Mouse (Mus musculus): Measurements from ENCODE around the gene Cfl2.
"Not testable (repeated sequence)": the region's sequence is repeated elsewhere in the genome, so short reads cannot be mapped to it uniquely, and the experiment has no call there.

The Cfl2 gene

DNA sequence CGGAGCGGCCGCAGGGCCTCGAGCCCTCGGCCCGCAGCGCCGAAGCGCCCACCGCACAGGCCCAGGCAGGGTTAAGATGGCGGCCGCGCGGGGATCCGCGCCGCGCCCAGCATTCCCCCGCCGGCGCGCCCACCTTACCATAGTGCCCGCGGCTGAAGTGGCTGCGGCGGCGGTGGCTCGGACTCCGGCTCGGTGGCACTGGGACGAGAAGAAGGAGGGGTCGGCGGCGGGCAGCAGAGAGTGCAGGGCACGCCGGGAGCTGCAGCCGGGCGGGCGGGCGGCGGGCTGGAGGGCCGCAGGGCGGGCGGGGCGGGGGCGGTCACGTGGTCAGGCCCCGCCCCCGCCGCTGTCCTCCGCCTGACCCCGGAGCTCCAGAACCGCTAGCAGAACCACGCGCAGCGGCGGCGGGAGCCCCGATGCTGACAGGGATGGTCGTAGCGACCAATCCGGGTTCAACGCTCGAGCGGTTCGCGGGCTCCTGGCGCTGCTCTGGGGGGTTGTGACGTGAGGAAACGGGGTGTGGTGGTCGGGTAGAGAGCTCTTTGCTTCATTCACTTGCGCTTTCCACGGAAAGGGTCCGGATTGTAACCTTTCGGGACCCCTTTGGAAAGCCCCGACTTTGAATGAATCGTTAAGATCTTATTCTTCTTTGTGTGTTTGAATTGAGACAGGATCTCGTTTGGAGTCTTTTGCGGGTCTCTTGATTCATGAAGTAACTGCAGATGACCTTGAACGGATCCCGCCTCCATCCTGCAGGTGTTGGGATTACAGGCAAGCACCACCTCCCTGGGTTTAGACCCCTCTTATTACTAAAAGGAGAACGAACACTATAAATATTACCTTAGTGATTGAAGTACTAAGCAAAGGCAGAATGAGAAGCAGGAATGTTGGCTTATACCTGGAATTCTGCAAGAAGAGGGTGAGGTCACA, at the start of gene Cfl2:
Gene Cfl2, minus strand, starts transcription at position 272 of the 930 bp plus-strand sequence.
- peak; percentile 86 to 94 for DNase-seq (ENCODE audit: inconsistent age in 2 of 2, low spot score in 1 of 2)

GRCm38 (mm10) chr12:54910387-54910786, 47.7 kb upstream of the Cfl2 start:
- DNase-seq (ENCODE audit: inconsistent age in 2 of 2, low spot score in 1 of 2), result no peak

DNA sequence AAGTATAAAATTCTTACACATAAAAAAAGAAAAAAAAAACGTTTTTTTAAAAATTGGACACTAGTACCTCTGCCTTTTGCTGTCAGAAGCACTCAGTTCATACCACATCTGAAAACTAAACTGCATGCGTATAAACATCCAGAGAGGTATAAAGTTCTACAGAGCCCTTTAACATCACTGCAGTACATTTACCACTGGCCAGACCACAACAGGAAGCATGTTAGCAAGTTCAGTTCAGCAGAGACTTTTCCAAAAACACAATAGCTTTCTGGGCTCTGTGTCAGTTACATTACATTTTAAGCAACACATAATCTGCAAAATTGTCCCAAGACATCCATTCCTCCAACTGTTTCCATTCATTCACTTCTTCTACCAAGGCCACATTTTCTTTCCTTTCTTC, 29.9 kb upstream of the Cfl2 start:
- not testable (repeated sequence) for DNase-seq (ENCODE audit: inconsistent age in 2 of 2, low spot score in 1 of 2)

GRCm38 (mm10) chr12:54890426-54890825, 27.7 kb upstream of the Cfl2 start:
- no peak for DNase-seq (ENCODE audit: inconsistent age in 2 of 2, low spot score in 1 of 2)

DNA sequence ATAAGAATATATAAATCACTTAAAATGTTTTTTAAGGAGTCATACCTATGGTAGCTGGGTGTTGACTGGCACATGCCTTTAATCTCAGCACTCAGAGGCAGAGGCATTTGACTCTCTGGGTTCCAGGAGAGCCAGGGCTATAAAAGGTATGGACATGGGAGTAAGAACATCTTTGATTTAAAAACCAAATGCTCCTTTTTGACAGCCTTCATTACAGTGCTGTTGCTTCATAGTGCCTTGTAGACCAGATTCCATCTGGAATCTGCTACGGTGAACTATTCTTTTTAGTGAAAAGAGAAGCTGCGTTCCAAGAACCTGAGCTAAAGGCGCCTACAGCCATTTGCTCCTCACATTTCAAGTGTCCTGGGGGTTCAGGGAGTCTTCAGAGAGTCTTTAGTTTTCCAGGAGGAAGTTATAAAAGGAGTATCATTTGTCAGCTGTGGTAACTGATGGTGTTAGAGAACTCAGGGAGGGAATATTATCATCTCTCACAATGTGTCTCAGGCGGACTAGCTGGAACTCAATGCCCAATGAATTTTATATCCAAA, 25.0 kb upstream of the Cfl2 start:
- DNase-seq (ENCODE audit: inconsistent age in 2 of 2, low spot score in 1 of 2), result no peak

DNA sequence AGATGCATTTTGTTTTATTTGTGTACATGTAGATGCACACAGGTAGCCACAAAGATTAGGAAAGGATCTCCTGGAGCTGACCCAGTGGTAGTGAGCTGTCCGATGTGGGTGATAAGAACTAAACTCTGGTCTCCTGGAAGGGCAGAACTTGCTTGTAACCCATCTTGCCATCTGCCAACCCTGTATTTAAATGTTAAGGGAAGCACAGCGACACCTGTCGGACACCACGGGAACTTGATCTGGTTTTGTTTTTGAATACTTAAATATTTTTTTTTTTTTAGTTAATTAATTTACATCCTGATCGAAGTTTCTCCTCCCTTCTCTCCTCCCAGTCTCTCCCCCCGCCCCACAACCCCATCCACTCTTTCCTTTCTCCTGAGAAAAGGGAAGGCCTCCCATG, 17.0 kb upstream of the Cfl2 start:
- DNase-seq (ENCODE audit: inconsistent age in 2 of 2, low spot score in 1 of 2), result peak; percentile 49 to 83

DNA sequence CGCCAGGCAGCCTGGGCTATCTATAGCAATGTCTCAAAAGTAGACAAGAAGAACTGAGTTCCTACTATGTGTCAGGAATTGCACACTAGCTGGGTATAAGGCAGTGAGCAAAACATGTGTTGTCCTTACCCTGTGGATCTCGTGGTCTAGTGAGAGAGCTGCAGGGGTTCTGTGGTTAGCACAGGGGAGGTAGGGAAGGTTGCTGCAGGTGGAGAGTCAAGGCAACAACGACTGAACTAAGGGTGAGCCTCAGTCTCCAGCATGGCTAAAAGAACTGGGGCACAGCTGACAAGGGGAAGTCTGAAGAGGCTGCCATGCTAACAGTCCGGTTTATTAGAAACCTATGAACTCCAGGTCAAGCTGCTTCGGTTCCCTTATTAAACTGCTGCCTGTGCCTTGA, 16.5 kb upstream of the Cfl2 start:
- no peak for DNase-seq (ENCODE audit: inconsistent age in 2 of 2, low spot score in 1 of 2)

- no peak for DNase-seq (ENCODE audit: inconsistent age in 2 of 2, low spot score in 1 of 2)
These were observed 15.2 kb upstream of the Cfl2 start for GRCm38 (mm10) chr12:54877875-54878274.

GRCm38 (mm10) chr12:54876879-54877278, 14.2 kb upstream of the Cfl2 start:
- DNase-seq (ENCODE audit: inconsistent age in 2 of 2, low spot score in 1 of 2), result no peak

GRCm38 (mm10) chr12:54874711-54875110, 12.0 kb upstream of the Cfl2 start:
- peak in 1 of 2 experiments; percentile 23 for DNase-seq (ENCODE audit: inconsistent age in 2 of 2, low spot score in 1 of 2)

GRCm38 (mm10) chr12:54861991-54862605, 579 bp downstream of the Cfl2 start:
- DNase-seq (ENCODE audit: inconsistent age in 2 of 2, low spot score in 1 of 2), result peak; percentile 37 to 83

GRCm38 (mm10) chr12:54859531-54859930, 3.1 kb downstream of the Cfl2 start:
- DNase-seq (ENCODE audit: inconsistent age in 2 of 2, low spot score in 1 of 2), result peak in 1 of 2 experiments; percentile 38

DNA sequence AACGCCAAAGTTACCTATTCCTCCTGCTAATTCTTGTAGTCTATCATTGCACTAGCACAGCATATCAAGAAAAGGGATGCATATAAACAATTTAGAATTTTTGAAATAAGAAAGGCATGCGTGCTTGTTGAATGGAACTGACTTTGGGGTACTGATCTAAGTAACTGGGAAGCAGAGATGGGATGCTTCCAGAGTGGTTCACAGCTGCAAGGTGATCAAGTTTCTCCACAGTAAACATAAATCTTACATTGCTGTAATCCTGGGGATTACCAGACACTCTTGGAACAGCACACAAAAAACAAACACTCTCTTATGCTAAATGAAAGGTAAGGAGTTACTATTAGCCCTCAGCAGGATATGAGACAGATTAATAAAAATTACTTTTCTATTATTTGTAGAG, 12.1 kb downstream of the Cfl2 start:
- no peak for DNase-seq (ENCODE audit: inconsistent age in 2 of 2, low spot score in 1 of 2)

DNA sequence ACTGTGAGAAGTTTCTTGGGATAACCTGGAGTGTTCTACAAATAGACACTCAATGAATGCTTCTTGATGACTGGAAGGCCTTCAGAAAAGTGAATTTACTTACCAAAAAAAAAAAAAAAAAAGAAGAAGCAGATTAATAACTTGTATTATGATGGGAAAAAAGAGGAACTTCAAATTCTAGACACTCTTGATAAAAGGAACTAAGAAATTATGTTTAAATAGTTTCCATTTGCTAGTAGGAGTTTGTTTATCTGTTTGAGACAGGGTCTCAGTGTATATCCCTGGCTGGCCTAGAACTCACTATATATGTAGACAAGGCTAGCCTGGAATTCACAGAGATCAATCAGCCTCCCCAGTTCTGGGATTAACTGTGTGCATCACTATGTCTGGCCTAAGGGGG, 18.3 kb downstream of the Cfl2 start:
- DNase-seq (ENCODE audit: inconsistent age in 2 of 2, low spot score in 1 of 2), result no peak

GRCm38 (mm10) chr12:54841576-54841975, 21.1 kb downstream of the Cfl2 start:
- no peak for DNase-seq (ENCODE audit: inconsistent age in 2 of 2, low spot score in 1 of 2)

- peak in 1 of 2 experiments; percentile 54 for DNase-seq (ENCODE audit: inconsistent age in 2 of 2, low spot score in 1 of 2)
These were observed 22.9 kb downstream of the Cfl2 start for GRCm38 (mm10) chr12:54839815-54840214.

DNA sequence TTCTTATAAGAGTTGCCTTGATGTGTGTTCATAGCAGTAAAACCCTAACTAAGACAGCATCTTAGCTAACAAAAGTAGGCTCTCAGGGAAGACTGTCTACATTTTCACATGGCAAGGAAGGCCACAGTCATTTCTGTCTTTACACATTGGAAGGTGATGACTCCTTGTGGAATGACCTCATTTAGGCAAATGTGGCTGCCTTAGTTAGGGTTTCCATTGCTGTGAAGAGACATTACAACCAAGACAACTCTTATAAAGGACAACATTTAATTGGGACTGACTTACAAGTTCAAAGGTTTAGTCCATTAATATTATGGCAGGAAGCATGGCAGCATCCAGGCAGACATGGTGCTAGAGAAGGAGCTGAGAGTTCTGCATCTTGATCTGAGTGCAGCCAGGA, 23.7 kb downstream of the Cfl2 start:
- no peak for DNase-seq (ENCODE audit: inconsistent age in 2 of 2, low spot score in 1 of 2)

DNA sequence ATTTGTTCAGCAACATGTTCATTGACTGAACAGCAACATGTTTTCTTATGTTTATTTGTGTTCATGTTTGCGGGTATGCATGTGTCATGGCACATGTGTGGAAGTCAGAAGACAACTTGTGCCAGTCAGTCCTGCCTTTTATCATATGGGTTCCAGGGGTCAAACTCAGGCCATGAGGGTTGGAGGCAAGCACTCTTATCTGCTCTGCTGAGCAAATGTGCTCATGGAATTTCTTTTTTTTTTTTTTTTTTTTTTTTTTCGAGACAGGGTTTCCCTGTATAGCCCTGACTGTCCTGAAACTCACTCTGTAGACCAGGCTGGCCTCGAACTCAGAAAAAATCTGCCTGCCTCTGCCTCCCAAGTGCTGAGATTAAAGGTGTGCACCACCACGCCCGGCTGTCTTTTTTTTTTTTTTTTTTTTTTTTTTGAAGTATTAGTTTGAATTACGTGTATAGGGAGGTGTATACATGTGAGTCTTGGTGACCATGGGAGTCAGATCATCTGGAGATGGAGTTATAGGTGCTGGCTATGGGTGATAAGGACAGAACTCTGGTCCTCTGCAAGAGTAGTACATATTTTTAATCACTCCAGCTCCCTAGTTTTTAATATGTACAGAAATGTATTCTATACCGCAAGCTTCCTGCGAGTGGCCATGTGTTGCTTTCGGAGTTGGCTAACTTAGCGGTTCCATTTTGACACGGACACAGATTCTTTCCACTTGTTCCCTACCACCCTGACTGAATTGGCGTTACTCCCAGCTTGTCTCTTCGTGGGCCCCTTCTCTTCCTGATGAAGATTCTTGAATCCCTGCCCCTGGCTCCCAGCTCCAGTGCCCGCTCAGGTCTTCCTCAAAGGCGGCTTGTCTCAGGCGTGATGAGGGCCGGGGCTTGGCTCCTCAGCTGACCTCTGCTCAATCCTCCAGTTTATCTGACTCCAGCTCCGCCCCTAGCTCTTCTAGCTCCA, 26.8 kb downstream of the Cfl2 start:
- DNase-seq (ENCODE audit: inconsistent age in 2 of 2, low spot score in 1 of 2), result no peak

GRCm38 (mm10) chr12:54834925-54835447, 27.7 kb downstream of the Cfl2 start:
- peak; percentile 71 to 95 for DNase-seq (ENCODE audit: inconsistent age in 2 of 2, low spot score in 1 of 2)

- DNase-seq (ENCODE audit: inconsistent age in 2 of 2, low spot score in 1 of 2), result no peak
These were observed 28.7 kb downstream of the Cfl2 start for GRCm38 (mm10) chr12:54833856-54834399.
